22 mouse cellular contexts compared by ENCODE assay signal in genomic region chr6:88709279-88709575, GRCm38 (mm10). TPM values are rescaled to one million over a fixed set of nuclear protein-coding genes. Genes with fewer than 3 reads are reported as not detected.
A peak's percentile ranks its signal among the peaks of the same experiment; 100 is the strongest.
DNase-seq lines count a peak whose midpoint lies in the region; ATAC-seq and TF ChIP-seq lines count a peak whose summit lies in the region.
"Had no signal": no experiment of that assay in that cellular context is flagged by ENCODE, and none has a peak within 500 bp of the region (broad histone marks: within the 10 kb centered on the region; RNA-seq: fewer than 3 reads in every experiment).

No protein-coding gene starts in this region.

- no peak for ATAC-seq in heart, embryonic 13.5 days (ENCODE audit: extremely low read depth, insufficient number of reproducible peaks, low FRiP score, low TSS enrichment)
- no peak for ATAC-seq in heart, embryonic 12.5 days (ENCODE audit: insufficient number of reproducible peaks, low FRiP score)
- no peak for ATAC-seq in liver, embryonic 12.5 days
- ATAC-seq in liver, embryonic 16.5 days (ENCODE audit: low read depth): no peak
- ATAC-seq in stomach, postnatal 0 days (ENCODE audit: low FRiP score, low TSS enrichment): no peak
- ATAC-seq: forebrain, embryonic 13.5 days; forebrain, postnatal 0 days; hindbrain, postnatal 0 days; Patski had no signal

- H3K4me1 ChIP-seq in heart, embryonic 13.5 days: peaks cover 13% of the 10 kb centered on the region; the same call in 1 of the 2 replicates
- no peaks in the 10 kb centered on the region; the same call in 1 of the 2 replicates for H3K4me1 ChIP-seq in heart, embryonic 12.5 days (replicated peaks)
- peaks cover 22% of the 10 kb centered on the region for H3K4me1 ChIP-seq in liver, embryonic 12.5 days
- H3K4me1 ChIP-seq in liver, embryonic 16.5 days (ENCODE audit: control insufficient read depth, low read depth, low read length): peaks cover 15% of the 10 kb centered on the region
- no peaks in the 10 kb centered on the region for H3K4me1 ChIP-seq in stomach, postnatal 0 days (replicated peaks; ENCODE audit: control insufficient read depth, insufficient read depth)
- H3K4me1 ChIP-seq: embryonic facial prominence, embryonic 13.5 days; forebrain, embryonic 13.5 days; hindbrain, embryonic 13.5 days had no signal

- TF ChIP-seq CTCF in stomach, postnatal 0 days (IDR thresholded peaks at IDR 0.05; ENCODE audit: low read depth): no peak

- H3K4me3 ChIP-seq in heart, embryonic 13.5 days: no peak overlapping the region
- no peak overlapping the region for H3K4me3 ChIP-seq in heart, embryonic 12.5 days
- no peak overlapping the region for H3K4me3 ChIP-seq in liver, embryonic 12.5 days
- no peak overlapping the region for H3K4me3 ChIP-seq in liver, embryonic 16.5 days (ENCODE audit: low read depth, low read length)
- no peak overlapping the region for H3K4me3 ChIP-seq in stomach, postnatal 0 days (ENCODE audit: low read depth, low read length)
- H3K4me3 ChIP-seq: embryonic facial prominence, embryonic 13.5 days; forebrain, embryonic 13.5 days; heart, embryonic 15.5 days; hindbrain, embryonic 13.5 days had no signal

- no peak overlapping the region for H3K4me2 ChIP-seq in heart, embryonic 13.5 days
- H3K4me2 ChIP-seq in heart, embryonic 12.5 days: no peak overlapping the region
- H3K4me2 ChIP-seq in liver, embryonic 12.5 days: peak overlapping the region; percentile 41
- H3K4me2 ChIP-seq in liver, embryonic 16.5 days (ENCODE audit: low read depth, low read length): peak overlapping the region; percentile 5; the same call in 1 of the 2 replicates
- no peak overlapping the region for H3K4me2 ChIP-seq in stomach, postnatal 0 days (replicated peaks; ENCODE audit: low read depth)
- H3K4me2 ChIP-seq: embryonic facial prominence, embryonic 13.5 days; forebrain, embryonic 13.5 days; heart, embryonic 15.5 days; hindbrain, embryonic 13.5 days had no signal

- H3K27me3 ChIP-seq in heart, embryonic 13.5 days (replicated peaks): no peaks in the 10 kb centered on the region; the same call in 1 of the 2 replicates
- H3K27me3 ChIP-seq in heart, embryonic 12.5 days (replicated peaks): peaks cover 2% of the 10 kb centered on the region; the same call in 1 of the 2 replicates
- H3K27me3 ChIP-seq in liver, embryonic 12.5 days (replicated peaks): peaks cover 12% of the 10 kb centered on the region
- H3K27me3 ChIP-seq in liver, embryonic 16.5 days (ENCODE audit: control insufficient read depth, insufficient read depth, low read depth, low read length): no peaks in the 10 kb centered on the region
- no peaks in the 10 kb centered on the region for H3K27me3 ChIP-seq in stomach, postnatal 0 days (ENCODE audit: control insufficient read depth, insufficient read depth, low read length)
- H3K27me3 ChIP-seq: CH12.LX; embryonic facial prominence, embryonic 13.5 days; heart, embryonic 15.5 days; Patski had no signal

- WGBS in heart, embryonic 13.5 days: 75% methylated on average over 1 of the region's 1 CpGs
- 83% methylated on average over 1 of the region's 1 CpGs for WGBS in heart, embryonic 12.5 days
- 73% methylated on average over 1 of the region's 1 CpGs for WGBS in liver, embryonic 12.5 days (ENCODE audit: insufficient replicate concordance)
- WGBS in liver, embryonic 16.5 days (ENCODE audit: insufficient replicate concordance): 67% methylated on average over 1 of the region's 1 CpGs
- 100% methylated on average over 1 of the region's 1 CpGs for WGBS in stomach, postnatal 0 days

- no peak for TF ChIP-seq EP300 in stomach, postnatal 0 days (optimal IDR thresholded peaks at IDR 0.05)

- 0 out of 2 replicates have a peak overlapping the region, but pooled peaks have one; percentile 15 for H3K27ac ChIP-seq in heart, embryonic 13.5 days (replicated peaks)
- no peak overlapping the region for H3K27ac ChIP-seq in heart, embryonic 12.5 days (ENCODE audit: poor library complexity, severe bottlenecking)
- H3K27ac ChIP-seq in liver, embryonic 12.5 days: peak overlapping the region; percentile 83
- peak overlapping the region; percentile 51; the same call in 1 of the 2 replicates for H3K27ac ChIP-seq in liver, embryonic 16.5 days (ENCODE audit: low read length)
- H3K27ac ChIP-seq in stomach, postnatal 0 days (replicated peaks): no peak overlapping the region
- H3K27ac ChIP-seq: embryonic facial prominence, embryonic 13.5 days; forebrain, embryonic 13.5 days; heart, embryonic 15.5 days; hindbrain, embryonic 13.5 days; hindbrain, postnatal 0 days had no signal

- DNase-seq in A20 (ENCODE audit: low read depth, low spot score): peak; percentile 42
- DNase-seq in cerebellum, adult 11 months: no peak
- DNase-seq in stomach, postnatal 0 days (ENCODE audit: low spot score): no peak
- DNase-seq: adrenal gland, adult 2 months; adrenal gland, postnatal 25 days; cerebellum, adult 11-12 months; cerebellum, adult 9-10 months; cerebellum, postnatal 36 days; forebrain, postnatal 0 days; gastrocnemius, postnatal 36 days; heart, postnatal 14 days had no signal

- H3K36me3 ChIP-seq in heart, embryonic 13.5 days: no peaks in the 10 kb centered on the region
- no peaks in the 10 kb centered on the region for H3K36me3 ChIP-seq in heart, embryonic 12.5 days
- H3K36me3 ChIP-seq in liver, embryonic 12.5 days: no peaks in the 10 kb centered on the region
- H3K36me3 ChIP-seq in liver, embryonic 16.5 days (ENCODE audit: control insufficient read depth, insufficient read depth): no peaks in the 10 kb centered on the region
- no peaks in the 10 kb centered on the region for H3K36me3 ChIP-seq in stomach, postnatal 0 days (ENCODE audit: control insufficient read depth, insufficient read depth, low read length)
- H3K36me3 ChIP-seq: embryonic facial prominence, embryonic 13.5 days; heart, embryonic 15.5 days; hindbrain, embryonic 13.5 days had no signal

- no peak overlapping the region for H3K9ac ChIP-seq in heart, embryonic 13.5 days
- H3K9ac ChIP-seq in heart, embryonic 12.5 days: no peak overlapping the region
- H3K9ac ChIP-seq in liver, embryonic 12.5 days: peak overlapping the region; percentile 60; the same call in 1 of the 2 replicates
- H3K9ac ChIP-seq in liver, embryonic 16.5 days (ENCODE audit: low read depth, low read length): peak overlapping the region; percentile 27; the same call in 1 of the 2 replicates
- no peak overlapping the region for H3K9ac ChIP-seq in stomach, postnatal 0 days (ENCODE audit: low read length)
- H3K9ac ChIP-seq: embryonic facial prominence, embryonic 13.5 days; forebrain, embryonic 13.5 days; forebrain, postnatal 0 days; heart, embryonic 15.5 days; hindbrain, embryonic 13.5 days had no signal

- no peaks in the 10 kb centered on the region for H3K9me3 ChIP-seq in heart, embryonic 13.5 days
- H3K9me3 ChIP-seq in heart, embryonic 12.5 days (replicated peaks): no peaks in the 10 kb centered on the region
- H3K9me3 ChIP-seq in liver, embryonic 12.5 days (replicated peaks): no peaks in the 10 kb centered on the region
- H3K9me3 ChIP-seq in liver, embryonic 16.5 days (replicated peaks; ENCODE audit: control insufficient read depth, low read length): no peaks in the 10 kb centered on the region
- no peaks in the 10 kb centered on the region for H3K9me3 ChIP-seq in stomach, postnatal 0 days (ENCODE audit: control insufficient read depth, low read length)
- H3K9me3 ChIP-seq: embryonic facial prominence, embryonic 13.5 days; forebrain, embryonic 13.5 days; heart, embryonic 15.5 days; hindbrain, embryonic 13.5 days had no signal

RNA-seq across cellular contexts. Expression of gene Mgll, which starts 15.0 kb away (rescaled TPM):
- polyA plus RNA-seq in heart, embryonic 13.5 days (2015; fragmentation: Nextera tagmentation; extraction: Ambion mirVana): 13.8 and 19.6 TPM in 2 replicates
- polyA plus RNA-seq in heart, embryonic 12.5 days (2016; fragmentation: Nextera tagmentation; extraction: Ambion mirVana): 9.2 and 9.7 TPM in 2 replicates
- 46.4 and 47.7 TPM in 2 replicates for polyA plus RNA-seq in liver, embryonic 12.5 days (2016; fragmentation: Nextera tagmentation; extraction: Ambion mirVana)
- polyA plus RNA-seq in liver, embryonic 16.5 days (2015; fragmentation: Nextera tagmentation; extraction: Ambion mirVana): 62.3 and 62.4 TPM in 2 replicates
- 117 and 127 TPM in 2 replicates for polyA plus RNA-seq in stomach, postnatal 0 days (2015; fragmentation: Nextera tagmentation; extraction: Ambion mirVana)

Comparison
In these comparisons a context has a peak if more than half of its experiments do, and no peak if none do; other contexts are left out.
1. H3K27ac ChIP-seq: peak in heart, embryonic 13.5 days (single experiment), liver, embryonic 12.5 days (single experiment) and liver, embryonic 16.5 days (single experiment); none in heart, embryonic 12.5 days (single experiment) and stomach, postnatal 0 days (single experiment).
2. H3K4me2 ChIP-seq: peak in liver, embryonic 12.5 days (single experiment) and liver, embryonic 16.5 days (single experiment); none in heart, embryonic 13.5 days (single experiment), heart, embryonic 12.5 days (single experiment) and stomach, postnatal 0 days (single experiment).
3. H3K9ac ChIP-seq: peak in liver, embryonic 12.5 days (single experiment) and liver, embryonic 16.5 days (single experiment); none in heart, embryonic 13.5 days (single experiment), heart, embryonic 12.5 days (single experiment) and stomach, postnatal 0 days (single experiment).